Mouse (Mus musculus): ENCODE results near the gene Ptpn11. TPM values are rescaled to one million over a fixed set of nuclear protein-coding genes. Genes with fewer than 3 reads are reported as not detected.

The Ptpn11 gene
- polyA plus RNA-seq, 1 experiment from 2014 or later = 20.0 TPM

DNA sequence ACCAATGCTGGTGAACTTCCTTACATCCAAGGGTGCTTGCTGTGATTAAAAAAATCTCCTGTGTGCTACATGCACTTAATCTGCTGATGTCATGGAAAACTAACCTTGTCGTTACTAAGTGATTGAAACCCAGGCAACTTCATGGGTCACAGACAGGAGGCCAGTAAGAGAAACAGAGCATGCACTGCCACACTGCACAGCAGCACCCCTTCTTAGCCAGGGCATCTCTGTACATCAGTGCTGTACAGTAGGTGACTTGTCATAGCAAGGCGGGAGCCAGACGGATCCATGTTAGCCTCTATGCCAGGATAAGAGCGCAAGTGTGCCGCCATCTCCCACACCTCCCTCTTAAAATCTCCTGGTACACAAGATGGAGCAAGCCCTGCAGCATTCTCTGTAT is 45.6 kb downstream of the Ptpn11 start:
- no peak overlapping the region for H3K4me2 ChIP-seq
- no peaks in the 10 kb centered on the region for H3K9me3 ChIP-seq (replicated peaks)
- no peak for ATAC-seq (replicated peaks; ENCODE audit: insufficient number of reproducible peaks, insufficient read depth, low FRiP score, low read depth)
- H3K9ac ChIP-seq = no peak overlapping the region
- H3K27ac ChIP-seq = no peak overlapping the region
- 72% methylated on average over 5 of the region's 5 CpGs for WGBS
- peaks cover 65% of the 10 kb centered on the region for H3K36me3 ChIP-seq
- no peak overlapping the region for H3K4me3 ChIP-seq
- no peaks in the 10 kb centered on the region for H3K27me3 ChIP-seq
- peaks cover 12% of the 10 kb centered on the region; the same call in 1 of the 2 replicates for H3K4me1 ChIP-seq (replicated peaks)

- no peak for ATAC-seq (replicated peaks; ENCODE audit: insufficient number of reproducible peaks, insufficient read depth, low FRiP score, low read depth)
- Histone ChIP-seq H3K36me3 (peaks cover 70% of the 10 kb centered on the region), H3K9ac (no peak overlapping the region), H3K9me3 (replicated peaks) (no peaks in the 10 kb centered on the region), H3K4me3 (no peak overlapping the region), H3K4me2 (no peak overlapping the region), H3K27me3 (no peaks in the 10 kb centered on the region), H3K27ac (no peak overlapping the region), H3K4me1 (replicated peaks) (peaks cover 12% of the 10 kb centered on the region; the same call in 1 of the 2 replicates)
- 72% methylated on average over 13 of the region's 13 CpGs for WGBS
Measured at GRCm38 (mm10) chr5:121144441-121145238, 46.6 kb downstream of the Ptpn11 start.

GRCm38 (mm10) chr5:121142431-121143119 is 48.6 kb downstream of the Ptpn11 start:
- no peak overlapping the region for H3K9ac ChIP-seq
- H3K27me3 ChIP-seq = no peaks in the 10 kb centered on the region
- peaks cover 74% of the 10 kb centered on the region for H3K36me3 ChIP-seq
- H3K9me3 ChIP-seq (replicated peaks) = no peaks in the 10 kb centered on the region
- no peak overlapping the region for H3K4me3 ChIP-seq
- no peak overlapping the region for H3K4me2 ChIP-seq
- no peak for ATAC-seq (replicated peaks; ENCODE audit: insufficient number of reproducible peaks, insufficient read depth, low FRiP score, low read depth)
- no peak overlapping the region for H3K27ac ChIP-seq
- WGBS = 87% methylated on average over 14 of the region's 14 CpGs
- H3K4me1 ChIP-seq (replicated peaks) = peaks cover 7% of the 10 kb centered on the region; the same call in 1 of the 2 replicates

DNA sequence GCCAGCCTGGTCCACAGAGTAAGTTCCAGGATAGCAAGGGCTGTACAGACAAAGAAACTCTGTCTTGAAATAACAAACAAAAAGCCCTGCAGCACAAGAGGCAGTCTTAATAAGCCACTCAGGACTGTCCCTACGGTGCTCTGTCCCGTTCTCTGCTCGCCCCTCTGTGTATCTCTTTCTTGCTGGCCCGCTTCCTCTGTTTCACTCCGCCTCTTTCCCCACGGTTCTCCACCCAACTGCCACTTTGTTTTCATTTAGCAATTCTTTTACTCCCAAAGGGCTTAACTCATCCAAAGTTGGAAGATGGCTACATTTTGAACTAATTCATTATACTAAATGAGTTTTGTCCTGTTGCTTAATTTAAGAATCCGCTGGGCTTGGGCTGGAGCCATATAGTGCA is 50.9 kb downstream of the Ptpn11 start:
- no peaks in the 10 kb centered on the region for H3K27me3 ChIP-seq
- 64% methylated on average over 7 of the region's 7 CpGs for WGBS
- H3K36me3 ChIP-seq = peaks cover 81% of the 10 kb centered on the region
- no peak overlapping the region for H3K9ac ChIP-seq
- H3K4me3 ChIP-seq = no peak overlapping the region
- ATAC-seq (replicated peaks; ENCODE audit: insufficient number of reproducible peaks, insufficient read depth, low FRiP score, low read depth) = no peak
- no peak overlapping the region for H3K4me2 ChIP-seq
- no peaks in the 10 kb centered on the region for H3K9me3 ChIP-seq (replicated peaks)
- H3K27ac ChIP-seq = no peak overlapping the region
- no peaks in the 10 kb centered on the region for H3K4me1 ChIP-seq (replicated peaks)

DNA sequence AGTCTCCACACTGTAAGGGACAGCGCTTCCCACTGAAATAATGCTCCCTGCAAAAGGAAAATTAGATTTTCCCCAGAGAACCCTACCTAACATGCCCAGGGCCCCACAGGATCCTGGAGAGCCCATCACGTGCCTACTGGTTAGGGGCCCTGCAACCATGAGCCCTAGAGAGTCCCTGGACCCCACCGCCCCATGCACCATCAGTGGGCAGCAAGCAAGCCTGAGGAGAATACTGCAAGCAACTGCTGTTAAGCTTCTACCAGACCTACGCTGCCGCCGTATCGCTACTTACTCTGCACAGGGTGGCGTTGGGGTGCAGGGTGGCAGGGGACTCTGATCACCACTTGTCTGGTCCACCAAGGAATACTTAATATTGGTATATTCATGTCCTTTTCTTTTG is 54.1 kb downstream of the Ptpn11 start:
- Histone ChIP-seq H3K4me3 (no peak overlapping the region), H3K36me3 (peaks cover 88% of the 10 kb centered on the region), H3K9me3 (replicated peaks) (no peaks in the 10 kb centered on the region), H3K27ac (no peak overlapping the region), H3K9ac (no peak overlapping the region), H3K4me1 (replicated peaks) (no peaks in the 10 kb centered on the region), H3K4me2 (no peak overlapping the region), H3K27me3 (no peaks in the 10 kb centered on the region)
- WGBS = 95% methylated on average over 8 of the region's 8 CpGs
- ATAC-seq (replicated peaks; ENCODE audit: insufficient number of reproducible peaks, insufficient read depth, low FRiP score, low read depth) = no peak

DNA sequence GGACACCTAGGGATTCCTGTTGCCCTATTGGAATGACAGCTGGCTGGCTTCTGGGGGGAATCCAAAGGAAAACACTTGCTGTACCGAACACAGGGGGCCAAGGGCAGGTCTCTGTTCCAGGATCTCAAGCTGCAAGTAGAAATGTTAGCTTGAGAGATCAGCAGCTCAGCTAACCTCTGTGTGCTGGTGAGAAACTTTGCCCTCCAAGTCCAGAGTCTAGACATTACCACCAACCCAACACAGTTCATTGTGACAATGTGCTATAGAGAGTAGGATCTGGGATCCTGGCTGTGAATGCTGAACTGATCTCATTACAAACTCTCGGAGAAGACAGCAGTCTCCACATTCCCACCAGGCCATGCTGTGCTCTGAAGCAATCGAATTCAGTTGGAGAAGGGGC is 59.4 kb downstream of the Ptpn11 start:
- Histone ChIP-seq H3K27me3 (no peaks in the 10 kb centered on the region), H3K27ac (no peak overlapping the region), H3K9me3 (replicated peaks) (no peaks in the 10 kb centered on the region), H3K4me3 (no peak overlapping the region), H3K36me3 (peaks cover 65% of the 10 kb centered on the region), H3K4me2 (no peak overlapping the region), H3K4me1 (replicated peaks) (no peaks in the 10 kb centered on the region; the same call in none of the 2 replicates), H3K9ac (no peak overlapping the region)
- no peak for ATAC-seq (replicated peaks; ENCODE audit: insufficient number of reproducible peaks, insufficient read depth, low FRiP score, low read depth)
- 88% methylated on average over 3 of the region's 3 CpGs for WGBS

DNA sequence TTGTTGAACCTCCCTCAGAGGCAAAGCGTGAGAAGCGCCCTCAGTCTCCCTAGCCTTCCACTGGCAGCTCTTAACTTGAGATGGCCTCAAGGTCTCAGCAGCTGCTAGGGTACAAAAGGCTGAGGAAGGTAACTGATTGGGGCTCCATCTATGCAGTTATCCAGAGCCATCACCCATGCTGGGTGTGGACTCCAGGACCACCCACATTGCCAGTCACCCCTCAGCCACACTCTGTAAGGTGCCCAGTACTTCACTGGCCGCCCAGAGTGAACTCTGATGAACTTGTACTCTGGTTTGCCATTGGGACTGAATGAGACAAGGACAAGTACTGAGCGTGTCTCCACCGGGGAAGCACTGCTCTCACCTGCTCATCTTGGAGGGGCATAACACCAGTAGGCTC is 61.9 kb downstream of the Ptpn11 start:
- no peaks in the 10 kb centered on the region; the same call in none of the 2 replicates for H3K4me1 ChIP-seq (replicated peaks)
- no peak for ATAC-seq (replicated peaks; ENCODE audit: insufficient number of reproducible peaks, insufficient read depth, low FRiP score, low read depth)
- H3K27me3 ChIP-seq = no peaks in the 10 kb centered on the region
- H3K4me2 ChIP-seq = no peak overlapping the region
- peaks cover 40% of the 10 kb centered on the region for H3K36me3 ChIP-seq
- no peak overlapping the region for H3K27ac ChIP-seq
- WGBS = over 99% methylated on average over 5 of the region's 5 CpGs
- no peak overlapping the region for H3K9ac ChIP-seq
- H3K4me3 ChIP-seq = no peak overlapping the region
- no peaks in the 10 kb centered on the region for H3K9me3 ChIP-seq (replicated peaks)

DNA sequence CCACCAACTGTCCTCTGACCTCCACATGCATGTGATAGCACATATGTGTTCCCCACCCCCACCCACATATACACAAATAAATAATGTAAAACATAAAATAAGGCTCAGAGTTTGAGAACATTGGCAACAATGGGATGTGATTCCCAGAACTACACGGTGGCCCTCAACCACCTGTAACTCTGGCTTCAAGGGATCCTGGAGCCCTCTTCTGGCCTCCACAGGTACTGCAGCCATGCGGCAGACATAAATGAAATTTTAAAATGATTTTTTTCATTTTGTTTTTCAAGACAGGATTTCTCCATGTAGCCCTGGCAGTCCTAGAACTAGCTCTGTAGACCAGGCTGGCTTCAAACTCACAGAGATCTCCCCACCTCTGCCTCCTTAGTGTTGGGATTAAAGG is 65.1 kb downstream of the Ptpn11 start:
- no peak overlapping the region for H3K4me3 ChIP-seq
- no peaks in the 10 kb centered on the region for H3K27me3 ChIP-seq
- ATAC-seq (replicated peaks; ENCODE audit: insufficient number of reproducible peaks, insufficient read depth, low FRiP score, low read depth) = no peak
- no peak overlapping the region for H3K4me2 ChIP-seq
- no peak overlapping the region for H3K9ac ChIP-seq
- H3K36me3 ChIP-seq = peaks cover 13% of the 10 kb centered on the region; the same call in 1 of the 2 replicates
- no peaks in the 10 kb centered on the region; the same call in 1 of the 2 replicates for H3K4me1 ChIP-seq (replicated peaks)
- 69% methylated on average over 2 of the region's 2 CpGs for WGBS
- H3K27ac ChIP-seq = no peak overlapping the region
- H3K9me3 ChIP-seq (replicated peaks) = no peaks in the 10 kb centered on the region

DNA sequence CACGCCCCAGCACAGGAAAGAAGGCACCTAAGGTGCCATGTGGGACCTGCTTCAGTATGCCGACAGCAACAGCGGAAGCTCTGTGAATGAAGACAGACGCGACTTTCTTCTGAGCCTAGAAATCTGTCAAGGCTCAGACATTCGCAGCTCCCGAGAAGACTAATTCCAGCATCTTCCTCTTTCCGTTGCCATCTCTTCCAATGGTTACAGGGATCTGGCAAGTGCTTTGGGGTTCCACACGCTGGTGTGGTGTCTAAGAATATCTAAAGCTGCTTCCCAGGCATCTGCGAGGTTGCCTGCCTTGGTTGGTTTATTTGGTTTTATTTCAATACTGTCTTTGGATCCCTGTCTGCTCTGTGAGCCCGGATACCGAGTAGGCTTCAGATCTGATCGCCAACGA is 65.6 kb downstream of the Ptpn11 start:
- Histone ChIP-seq H3K4me3 (no peak overlapping the region), H3K4me1 (replicated peaks) (no peaks in the 10 kb centered on the region), H3K27me3 (no peaks in the 10 kb centered on the region), H3K36me3 (peaks cover 13% of the 10 kb centered on the region; the same call in 1 of the 2 replicates), H3K9ac (no peak overlapping the region), H3K9me3 (replicated peaks) (no peaks in the 10 kb centered on the region), H3K27ac (no peak overlapping the region), H3K4me2 (no peak overlapping the region)
- WGBS = 84% methylated on average over 14 of the region's 14 CpGs
- ATAC-seq (replicated peaks; ENCODE audit: insufficient number of reproducible peaks, insufficient read depth, low FRiP score, low read depth) = no peak

GRCm38 (mm10) chr5:121124208-121125185 is 66.7 kb downstream of the Ptpn11 start:
- H3K27ac ChIP-seq = no peak overlapping the region
- ATAC-seq (replicated peaks; ENCODE audit: insufficient number of reproducible peaks, insufficient read depth, low FRiP score, low read depth) = no peak
- H3K4me3 ChIP-seq = no peak overlapping the region
- no peaks in the 10 kb centered on the region for H3K27me3 ChIP-seq
- WGBS = 73% methylated on average over 5 of the region's 5 CpGs
- no peaks in the 10 kb centered on the region for H3K4me1 ChIP-seq (replicated peaks)
- peaks cover 6% of the 10 kb centered on the region; the same call in 1 of the 2 replicates for H3K36me3 ChIP-seq
- no peak overlapping the region for H3K4me2 ChIP-seq
- no peak overlapping the region for H3K9ac ChIP-seq
- no peaks in the 10 kb centered on the region for H3K9me3 ChIP-seq (replicated peaks)

- Histone ChIP-seq H3K4me2 (no peak overlapping the region), H3K27ac (no peak overlapping the region), H3K27me3 (no peaks in the 10 kb centered on the region), H3K36me3 (no peaks in the 10 kb centered on the region), H3K4me1 (replicated peaks) (peaks cover 2% of the 10 kb centered on the region), H3K4me3 (no peak overlapping the region), H3K9ac (no peak overlapping the region), H3K9me3 (replicated peaks) (no peaks in the 10 kb centered on the region)
- no peak for ATAC-seq (replicated peaks; ENCODE audit: insufficient number of reproducible peaks, insufficient read depth, low FRiP score, low read depth)
- 82% methylated on average over 5 of the region's 5 CpGs for WGBS
Measured at GRCm38 (mm10) chr5:121123399-121123798, 67.8 kb downstream of the Ptpn11 start.
